Mouse (Mus musculus) myocyte (in vitro differentiated cells): Measurements from ENCODE around the gene Fbxo3. TPM values are rescaled to one million over a fixed set of nuclear protein-coding genes. Genes with fewer than 3 reads are reported as not detected.
"Not testable (repeated sequence)": the region's sequence is repeated elsewhere in the genome, so short reads cannot be mapped to it uniquely, and the experiment has no call there.

Source experiments
- H3K27me3 ChIP-seq: one replicate; pipeline ENCODE4 v1.6.1; 2011; ENCODE audit not compliant: control insufficient read depth, insufficient read depth, insufficient read length
- H3K36me3 ChIP-seq: one replicate; pipeline ENCODE4 v1.6.1; 2011; ENCODE audit not compliant: control insufficient read depth, insufficient read depth
- H3K4me2 ChIP-seq: one replicate; pipeline ENCODE4 v1.6.1; 2011; ENCODE audit warnings: low read depth, control low read depth
- H3K4me3 ChIP-seq: one replicate; pipeline ENCODE4 v1.5.1; 2011; ENCODE audit warnings: mild to moderate bottlenecking, control low read depth, moderate library complexity
- H3K79me2 ChIP-seq: one replicate; pipeline ENCODE4 v1.6.1; 2011; ENCODE audit not compliant: control insufficient read depth, insufficient read depth
- H3ac ChIP-seq: one replicate; pipeline ENCODE4 v1.6.1; 2011; ENCODE audit not compliant: control insufficient read depth, insufficient read length
- CEBPB ChIP-seq: IDR thresholded peaks from 2 replicates; pipeline ENCODE4 v1.6.1; 2011; ENCODE audit warnings: mild to moderate bottlenecking, moderate library complexity; ENCODE audit not compliant: poor library complexity, insufficient read depth, severe bottlenecking
- E2F4 ChIP-seq: IDR thresholded peaks from one replicate; pipeline ENCODE4 v1.6.1; 2011; ENCODE audit warnings: mild to moderate bottlenecking, control low read depth, moderate library complexity; ENCODE audit not compliant: insufficient read depth
- MAX ChIP-seq: IDR thresholded peaks from one replicate; pipeline ENCODE4 v1.6.1; 2011; ENCODE audit warnings: low read depth, mild to moderate bottlenecking, control low read depth
- MYOD1 ChIP-seq, 3 experiments: IDR thresholded peaks; one replicate each; pipeline ENCODE4 v1.6.1; 2011; ENCODE audit warnings: control low read depth in 2 of 3, low read depth in 2 of 3, mild to moderate bottlenecking in 2 of 3, moderate library complexity in 1 of 3; ENCODE audit not compliant: insufficient read length in 2 of 3, control insufficient read depth in 1 of 3
- MYOG ChIP-seq, 3 experiments: IDR thresholded peaks; one replicate each; pipeline ENCODE4 v1.6.1; 2011; ENCODE audit warnings: control low read depth in 2 of 3, low read depth in 2 of 3, mild to moderate bottlenecking in 2 of 3; ENCODE audit not compliant: insufficient read length in 2 of 3, control insufficient read depth in 1 of 3, insufficient read depth in 1 of 3
- POLR2A ChIP-seq: IDR thresholded peaks from one replicate; pipeline ENCODE4 v1.6.1; 2011; ENCODE audit warnings: low read depth, mild to moderate bottlenecking, control low read depth, moderate library complexity; ENCODE audit not compliant: insufficient read length
- POLR2AphosphoS2 ChIP-seq: IDR thresholded peaks from one replicate; pipeline ENCODE4 v1.6.1; 2011; ENCODE audit warnings: low read depth, control low read depth; ENCODE audit not compliant: insufficient read length
- REST ChIP-seq: IDR thresholded peaks from one replicate; pipeline ENCODE4 v1.6.1; 2011; ENCODE audit warnings: mild to moderate bottlenecking, control low read depth, moderate library complexity; ENCODE audit not compliant: insufficient read depth, insufficient read length
- SRF ChIP-seq: IDR thresholded peaks from one replicate; pipeline ENCODE4 v1.6.1; 2011; ENCODE audit warnings: low read depth; ENCODE audit not compliant: control insufficient read depth, insufficient read length
- TCF12 ChIP-seq: IDR thresholded peaks from one replicate; pipeline ENCODE4 v1.6.1; 2011; ENCODE audit warnings: mild to moderate bottlenecking, control low read depth; ENCODE audit not compliant: poor library complexity, insufficient read depth, severe bottlenecking
- TCF3 ChIP-seq: IDR thresholded peaks from one replicate; pipeline ENCODE4 v1.6.1; 2011; ENCODE audit warnings: low read depth, control low read depth; ENCODE audit not compliant: insufficient read length
- USF1 ChIP-seq: IDR thresholded peaks from one replicate; pipeline ENCODE4 v1.6.1; 2011; ENCODE audit warnings: low read depth, mild to moderate bottlenecking, control low read depth, moderate library complexity
- polyA plus RNA-seq: library from polyadenylated mRNA; unstranded; fragments of >200 nt; fragmentation: generic; extraction: Trizol; gene quantifications from one replicate; pipeline ENCODE4 v1.2.1, GENCODE M21; 2012; ENCODE audit warnings: missing spikeins

The Fbxo3 gene
- polyA plus RNA-seq, 1 experiment: 9.3 TPM

DNA sequence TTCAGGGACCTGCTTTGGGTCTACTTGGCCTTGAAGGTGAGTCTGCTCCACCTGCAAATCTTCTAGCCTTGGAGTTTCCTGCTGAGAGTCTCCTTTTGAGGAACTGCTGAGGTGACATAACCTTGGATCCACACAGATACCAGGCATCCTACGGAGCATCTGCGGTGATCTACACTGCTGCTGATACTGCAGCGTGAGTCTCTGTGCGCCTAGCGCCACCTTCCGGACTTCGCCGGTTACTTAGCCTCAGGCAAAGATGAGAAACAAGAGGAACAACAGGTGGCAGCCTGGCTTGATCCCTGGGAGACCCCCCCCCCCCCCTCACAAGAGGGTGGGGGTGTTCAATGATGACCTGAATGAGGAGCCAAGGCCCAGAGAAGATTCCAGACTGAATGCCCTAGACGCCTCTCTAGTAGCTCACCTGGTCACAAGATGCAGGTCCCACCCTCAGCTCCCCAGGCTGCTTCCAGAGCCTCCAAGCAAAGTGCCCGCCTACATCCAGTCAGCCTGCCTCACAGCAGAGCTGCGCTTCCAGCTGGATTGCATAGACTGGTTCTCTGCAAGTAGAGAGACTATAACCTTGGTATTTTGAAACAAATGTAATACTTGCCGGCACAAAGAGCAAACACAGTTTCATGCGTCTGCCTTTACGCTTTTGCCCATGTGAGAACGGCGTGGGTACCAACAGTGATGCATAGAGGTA, 24.7 kb upstream of the Fbxo3 start:
- no peaks in the 10 kb centered on the region for H3K36me3 ChIP-seq
- H3ac ChIP-seq: no peak overlapping the region
- peaks cover 32% of the 10 kb centered on the region for H3K27me3 ChIP-seq
- TF ChIP-seq MYOD1 (IDR thresholded peaks at IDR 0.05; ENCODE audit: control insufficient read depth in 1 of 3, insufficient read length in 2 of 3, low read depth in 2 of 3) (no peak), USF1 (no peak), CEBPB (no peak), MYOG (IDR thresholded peaks at IDR 0.05; ENCODE audit: control insufficient read depth in 1 of 3, insufficient read depth in 1 of 3, insufficient read length in 2 of 3, low read depth in 2 of 3) (no peak), POLR2A (no peak), REST (no peak), POLR2AphosphoS2 (no peak), SRF (no peak), E2F4 (no peak)
- no peak overlapping the region for H3K4me2 ChIP-seq
- no peak overlapping the region for H3K4me3 ChIP-seq
- H3K79me2 ChIP-seq: no peaks in the 10 kb centered on the region

DNA sequence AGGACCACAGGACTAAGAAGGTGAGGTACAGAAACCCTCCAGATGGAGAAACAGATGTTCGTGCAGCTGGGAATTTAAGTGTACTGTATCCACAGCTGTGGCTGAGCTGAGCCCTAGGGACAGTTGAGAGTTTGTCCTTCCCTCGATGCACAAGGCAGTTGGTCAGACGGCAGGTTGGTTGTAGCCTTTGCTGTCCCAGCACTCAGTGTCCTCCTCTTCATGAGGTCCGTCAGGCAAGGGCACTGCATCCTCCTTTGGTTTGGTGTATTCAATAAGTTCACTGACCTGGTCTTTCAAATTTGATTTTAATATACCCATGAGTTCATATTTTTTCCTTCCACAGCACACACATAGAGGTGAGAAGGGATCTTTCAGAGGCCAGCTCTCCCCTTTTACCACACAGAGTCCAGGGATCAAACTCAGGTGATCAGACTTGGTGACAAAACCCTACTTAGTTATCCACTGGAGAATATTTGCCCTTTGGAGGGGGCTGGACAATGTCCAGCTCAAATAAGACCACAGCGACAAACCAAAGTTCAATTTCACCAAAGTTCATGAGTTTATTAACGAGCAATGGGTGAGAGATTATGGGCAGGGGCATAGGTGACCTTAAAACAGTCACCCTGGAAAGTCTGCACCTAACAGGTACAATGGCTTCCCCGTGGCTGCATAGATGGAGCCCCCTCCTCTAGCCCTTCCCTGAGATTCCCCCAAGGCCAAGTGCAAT, 19.6 kb upstream of the Fbxo3 start:
- TF ChIP-seq SRF (no peak), USF1 (no peak), POLR2A (no peak), MYOD1 (IDR thresholded peaks at IDR 0.05; ENCODE audit: control insufficient read depth in 1 of 3, insufficient read length in 2 of 3, low read depth in 2 of 3) (no peak), CEBPB (no peak), POLR2AphosphoS2 (no peak), TCF3 (no peak), E2F4 (no peak), MYOG (IDR thresholded peaks at IDR 0.05; ENCODE audit: control insufficient read depth in 1 of 3, insufficient read depth in 1 of 3, insufficient read length in 2 of 3, low read depth in 2 of 3) (no peak), MAX (no peak), TCF12 (no peak), REST (no peak)
- Histone ChIP-seq H3K4me2 (no peak overlapping the region), H3K79me2 (no peaks in the 10 kb centered on the region), H3ac (no peak overlapping the region), H3K4me3 (no peak overlapping the region), H3K27me3 (peaks cover 28% of the 10 kb centered on the region), H3K36me3 (no peaks in the 10 kb centered on the region)

DNA sequence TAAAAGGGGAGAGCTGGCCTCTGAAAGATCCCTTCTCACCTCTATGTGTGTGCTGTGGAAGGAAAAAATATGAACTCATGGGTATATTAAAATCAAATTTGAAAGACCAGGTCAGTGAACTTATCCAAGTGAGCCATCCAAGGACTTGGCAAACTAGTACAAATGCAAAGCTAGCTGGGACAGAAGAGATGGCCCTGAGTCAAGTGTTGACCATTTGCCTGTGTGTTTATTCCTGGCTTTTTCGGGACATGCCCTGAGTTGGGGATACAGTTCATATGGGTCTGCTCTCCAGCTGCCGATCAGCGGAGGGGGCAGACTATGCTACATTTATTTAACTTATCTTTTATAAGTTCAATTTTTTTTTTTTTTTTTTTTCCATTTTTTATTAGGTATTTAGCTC, 18.7 kb upstream of the Fbxo3 start:
- H3K79me2 ChIP-seq, H3K36me3 ChIP-seq, H3K4me2 ChIP-seq, H3K4me3 ChIP-seq, H3ac ChIP-seq: not testable (repeated sequence)
- peaks cover 21% of the 10 kb centered on the region for H3K27me3 ChIP-seq

DNA sequence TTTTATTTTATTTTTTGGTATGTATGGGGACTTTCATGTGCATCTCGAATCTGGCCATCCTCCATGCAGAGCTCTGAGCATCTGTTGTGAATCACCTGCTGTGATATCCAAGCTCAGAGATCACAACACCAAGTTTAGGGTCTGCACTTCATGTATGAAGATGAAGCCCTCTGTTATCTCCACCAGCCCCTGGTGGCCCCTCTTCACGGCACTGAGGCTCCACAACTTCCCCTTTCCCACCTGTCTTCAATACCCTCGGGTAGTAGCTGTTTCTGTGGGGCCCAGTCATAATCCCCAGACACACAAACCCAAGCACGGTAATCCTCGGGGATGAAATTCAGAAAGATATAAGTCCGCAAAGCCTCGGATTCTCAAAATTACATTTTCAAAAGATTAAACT, 4.4 kb upstream of the Fbxo3 start:
- TF ChIP-seq CEBPB (no peak), MYOG (IDR thresholded peaks at IDR 0.05; ENCODE audit: control insufficient read depth in 1 of 3, insufficient read depth in 1 of 3, insufficient read length in 2 of 3, low read depth in 2 of 3) (no peak), POLR2A (no peak), MYOD1 (IDR thresholded peaks at IDR 0.05; ENCODE audit: control insufficient read depth in 1 of 3, insufficient read length in 2 of 3, low read depth in 2 of 3) (no peak), TCF12 (no peak), MAX (no peak), E2F4 (no peak), USF1 (no peak), TCF3 (no peak), POLR2AphosphoS2 (no peak), SRF (no peak), REST (no peak)
- H3ac ChIP-seq: no peak overlapping the region
- H3K4me3 ChIP-seq: no peak overlapping the region
- no peak overlapping the region for H3K4me2 ChIP-seq
- no peaks in the 10 kb centered on the region for H3K36me3 ChIP-seq
- H3K79me2 ChIP-seq: peaks cover 2% of the 10 kb centered on the region
- peaks cover 8% of the 10 kb centered on the region for H3K27me3 ChIP-seq

DNA sequence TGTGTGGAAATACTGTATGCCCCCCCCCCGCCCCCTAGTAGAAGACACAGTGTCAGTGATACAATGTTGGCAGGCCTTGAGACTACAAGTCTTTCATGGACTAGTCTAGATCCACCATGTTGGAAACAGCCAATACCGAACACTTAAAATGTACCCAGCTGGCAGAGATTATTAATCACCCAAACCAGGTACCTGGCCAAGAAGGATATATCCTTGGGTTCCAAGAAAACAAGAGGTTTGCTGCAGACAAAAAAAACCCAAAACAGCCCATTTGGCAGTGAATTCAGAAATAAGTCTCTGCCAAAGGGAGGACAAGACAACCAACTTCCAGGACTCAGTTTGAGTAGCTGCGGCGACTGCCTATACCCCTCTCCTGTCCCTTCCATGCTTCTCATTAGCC, 2.9 kb upstream of the Fbxo3 start:
- Histone ChIP-seq H3K27me3 (peaks cover 3% of the 10 kb centered on the region), H3K4me3 (no peak overlapping the region), H3K4me2 (no peak overlapping the region), H3K79me2 (peaks cover 17% of the 10 kb centered on the region), H3ac (no peak overlapping the region), H3K36me3 (no peaks in the 10 kb centered on the region)
- no peak for TF ChIP-seq MYOD1 (IDR thresholded peaks at IDR 0.05; ENCODE audit: control insufficient read depth in 1 of 3, insufficient read length in 2 of 3, low read depth in 2 of 3)
- TF ChIP-seq USF1: no peak
- TF ChIP-seq MYOG (IDR thresholded peaks at IDR 0.05; ENCODE audit: control insufficient read depth in 1 of 3, insufficient read depth in 1 of 3, insufficient read length in 2 of 3, low read depth in 2 of 3): no peak
